Mouse (Mus musculus) olfactory bulb, adult 2 months (tissue): ENCODE data around the gene Gapdh.

Experiments
- CTCF ChIP-seq: fragments of 200-500 bp; IDR thresholded peaks from 2 replicates; pipeline ENCODE4 v1.5.1; 2012; ENCODE audit warnings: low read depth, mild to moderate bottlenecking, low read length, moderate library complexity; ENCODE audit not compliant: insufficient read depth
- POLR2A ChIP-seq: fragments of 200-500 bp; IDR thresholded peaks from 2 replicates; pipeline ENCODE4 v1.6.1; 2012; ENCODE audit warnings: mild to moderate bottlenecking, low read depth, low read length, moderate library complexity; ENCODE audit not compliant: insufficient read depth

DNA sequence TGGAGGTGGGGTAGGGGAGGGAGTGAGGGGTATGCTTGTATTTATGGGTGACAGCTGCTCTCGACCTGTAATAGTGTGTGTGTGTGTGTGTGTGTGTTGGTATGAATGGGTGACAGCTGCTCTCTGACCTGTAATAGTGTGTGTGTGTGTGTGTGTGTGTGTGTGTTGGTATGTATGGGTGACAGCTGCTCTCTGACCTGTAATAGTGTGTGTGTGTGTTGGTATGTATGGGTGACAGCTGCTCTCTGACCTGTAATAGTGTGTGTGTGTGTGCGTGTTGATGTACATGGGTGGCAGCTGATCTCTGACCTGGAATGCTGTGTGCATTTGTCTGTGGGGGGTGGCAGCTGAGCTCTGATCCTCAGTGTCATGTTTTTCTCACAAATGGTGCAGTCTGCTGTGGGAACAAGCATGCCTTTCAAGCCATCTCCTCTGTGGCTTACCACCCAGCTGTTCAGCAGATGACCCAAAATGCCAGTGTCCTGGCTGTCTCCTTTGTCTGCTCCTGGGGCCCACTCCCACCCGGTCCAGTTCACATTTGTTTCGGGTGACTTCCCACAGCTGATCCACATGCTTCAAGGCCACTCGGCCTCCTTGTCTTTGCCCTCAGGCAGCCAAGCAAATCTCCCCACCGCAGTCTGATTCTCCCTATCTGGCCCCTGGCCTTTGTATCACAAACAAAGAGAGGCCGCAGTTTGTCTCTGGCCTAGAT, 9.2 kb downstream of the Gapdh start:
- no peak for TF ChIP-seq POLR2A
- no peak for TF ChIP-seq CTCF
